Mouse (Mus musculus) CD4-positive, CD25-positive, alpha-beta regulatory T cell, adult 2 months (primary cell): ENCODE data around the gene Dlgap4.

Experiments used
- DNase-seq: peaks from one replicate; pipeline ENCODE4 v3.0.0-alpha.2; 2012; ENCODE audit warnings: low read depth, low spot score

Dlgap4 gene

DNA sequence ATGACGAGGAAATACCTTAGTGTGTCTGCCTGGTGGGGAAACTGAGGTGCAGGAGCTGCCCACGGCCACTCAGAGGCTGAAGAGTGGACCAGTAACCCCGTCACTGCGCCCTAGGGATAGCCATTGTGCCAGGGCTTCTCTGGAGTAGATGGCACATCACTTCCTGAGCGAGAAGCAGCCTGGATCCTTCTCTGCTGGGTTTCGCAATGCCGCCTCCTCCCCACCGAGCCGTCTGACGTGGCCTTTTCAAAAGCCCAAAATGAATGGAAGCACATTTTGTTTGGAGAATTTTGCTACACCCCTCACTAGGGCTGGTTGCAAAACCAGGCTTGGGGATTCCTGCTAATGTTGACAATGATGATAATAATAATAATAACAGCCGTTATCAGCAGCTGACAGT lies 4.0 kb downstream of the Dlgap4 start:
- no peak for DNase-seq

- DNase-seq: no peak
Observed at GRCm38 (mm10) chr2:156620874-156621273, 7.4 kb downstream of the Dlgap4 start.

- no peak for DNase-seq
Observed at GRCm38 (mm10) chr2:156621449-156621848, 7.9 kb downstream of the Dlgap4 start.

DNA sequence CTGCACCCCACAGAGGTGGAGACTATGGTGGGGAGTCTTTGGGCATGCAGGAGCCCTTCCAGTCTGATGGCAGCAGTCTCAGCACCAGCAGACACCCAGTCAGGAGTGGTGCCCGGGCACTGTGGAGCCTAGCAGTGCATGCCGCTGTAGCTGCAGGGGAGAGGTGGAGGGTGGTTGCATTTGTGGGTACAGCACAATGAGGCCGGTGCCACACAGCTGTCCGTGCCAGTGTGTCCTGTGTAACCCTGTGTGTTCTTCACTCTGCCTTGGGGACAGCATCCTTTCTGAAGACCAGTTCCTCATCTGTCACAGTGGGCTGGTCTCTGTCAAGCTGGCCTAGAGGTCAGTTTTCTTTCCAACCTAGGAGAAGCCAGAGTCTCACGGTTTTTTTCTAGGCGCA lies 8.7 kb downstream of the Dlgap4 start:
- no peak for DNase-seq

- DNase-seq: no peak
Observed at GRCm38 (mm10) chr2:156623246-156623645, 9.7 kb downstream of the Dlgap4 start.

DNA sequence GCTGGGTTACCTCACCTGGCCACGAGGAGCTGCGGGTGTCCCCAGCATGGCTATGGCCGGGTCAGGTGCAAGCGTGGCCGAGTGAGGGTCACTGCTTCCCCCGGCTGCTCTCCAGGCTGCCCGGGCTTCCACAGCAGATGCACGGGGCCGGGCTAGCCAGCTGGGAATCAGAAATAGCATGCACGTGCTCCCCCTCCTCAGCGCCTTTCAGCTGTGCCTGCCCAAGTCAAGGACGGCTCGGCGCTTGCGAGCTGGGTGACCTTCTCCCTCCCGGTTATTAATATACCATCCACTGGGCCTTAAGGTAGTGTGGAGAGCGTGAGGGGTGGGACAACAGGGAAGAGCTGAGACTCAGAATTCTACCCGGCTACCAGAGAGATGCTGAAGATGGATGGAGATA lies 11.8 kb downstream of the Dlgap4 start:
- DNase-seq: no peak

GRCm38 (mm10) chr2:156626119-156626518 lies 12.6 kb downstream of the Dlgap4 start:
- DNase-seq: no peak

DNA sequence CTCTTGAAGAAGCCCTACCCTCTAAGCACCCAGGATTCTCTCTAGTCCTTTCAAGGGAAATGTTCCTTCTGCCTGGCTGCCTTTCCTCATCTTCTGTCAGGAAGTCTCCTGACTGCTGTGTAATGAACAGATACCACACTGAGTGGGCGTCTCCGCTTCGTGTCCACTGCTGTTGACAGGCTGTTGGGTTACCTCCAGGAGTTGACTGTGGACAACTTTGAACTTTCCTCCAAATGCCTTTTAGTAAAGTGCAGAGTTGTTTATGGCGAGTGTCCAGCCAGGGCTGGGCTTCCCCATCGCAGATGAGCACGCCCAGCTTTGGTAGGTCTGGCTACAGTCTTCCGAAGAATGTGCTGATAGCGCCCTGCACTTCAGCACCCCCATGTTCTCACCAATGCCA lies 13.0 kb downstream of the Dlgap4 start:
- DNase-seq: no peak

DNA sequence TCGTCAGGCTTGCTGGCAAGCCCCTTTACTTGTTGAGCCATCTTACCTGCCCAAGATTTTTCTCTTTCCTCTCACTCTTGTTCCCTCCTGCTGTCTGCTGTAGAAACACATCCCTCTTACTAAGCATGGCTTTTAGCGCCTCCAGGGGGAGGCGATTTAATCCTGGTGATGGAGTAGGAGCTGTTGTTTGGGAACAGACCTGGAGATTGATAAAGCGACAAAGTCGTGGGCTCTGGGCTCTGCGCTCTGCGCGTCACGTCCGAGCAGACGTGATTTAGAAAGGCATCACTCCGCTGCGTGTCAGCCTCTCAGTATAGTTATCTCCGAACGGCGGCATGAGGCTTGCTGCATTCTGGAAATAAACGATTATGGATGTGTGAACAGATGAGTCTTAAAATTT lies 14.4 kb downstream of the Dlgap4 start:
- DNase-seq: no peak

DNA sequence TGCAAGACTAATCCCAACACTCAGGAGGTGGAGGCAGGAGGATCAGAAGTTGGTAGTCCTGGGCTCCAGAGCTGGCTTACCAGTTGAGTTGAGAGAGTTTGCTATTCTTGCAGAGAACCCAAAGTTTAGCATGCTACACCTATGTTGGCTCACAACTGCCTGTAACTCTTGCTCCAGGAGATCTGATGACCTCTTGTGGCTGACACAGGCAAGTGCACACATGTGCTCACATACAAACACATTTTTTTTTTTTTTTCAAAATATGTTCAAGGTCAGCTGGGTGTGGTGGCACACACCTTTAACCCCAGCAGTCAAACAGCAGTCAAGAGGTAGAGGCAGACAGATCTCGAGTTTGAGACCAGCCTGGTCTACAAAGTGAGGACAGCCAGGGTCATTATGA lies 16.8 kb downstream of the Dlgap4 start:
- no peak for DNase-seq

GRCm38 (mm10) chr2:156632721-156633120 lies 19.2 kb downstream of the Dlgap4 start:
- no peak for DNase-seq

DNA sequence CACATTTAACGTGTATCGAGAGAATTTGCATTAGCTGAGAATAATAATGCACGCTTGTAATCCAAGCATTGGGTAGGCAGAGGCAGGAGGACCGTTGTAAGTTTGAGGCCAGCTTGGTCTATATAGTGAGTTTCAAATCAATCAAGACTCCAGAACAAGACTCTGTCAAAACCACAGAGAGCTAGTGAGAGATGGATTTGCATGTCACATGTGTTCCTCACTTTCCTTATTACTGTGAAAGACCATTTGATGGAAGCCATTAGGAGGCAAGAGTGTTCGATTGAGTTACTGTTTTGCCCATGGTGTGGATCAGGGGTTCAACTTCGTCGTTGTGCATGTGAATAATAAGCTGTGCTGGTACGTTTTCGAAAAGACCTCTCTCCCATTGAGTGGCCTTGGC lies 21.6 kb downstream of the Dlgap4 start:
- DNase-seq: no peak

GRCm38 (mm10) chr2:156641141-156641540 lies 27.6 kb downstream of the Dlgap4 start:
- DNase-seq: no peak

- no peak for DNase-seq
Observed at GRCm38 (mm10) chr2:156642931-156643330, 29.4 kb downstream of the Dlgap4 start.

- no peak for DNase-seq
Observed at GRCm38 (mm10) chr2:156643406-156643805, 29.9 kb downstream of the Dlgap4 start.

DNA sequence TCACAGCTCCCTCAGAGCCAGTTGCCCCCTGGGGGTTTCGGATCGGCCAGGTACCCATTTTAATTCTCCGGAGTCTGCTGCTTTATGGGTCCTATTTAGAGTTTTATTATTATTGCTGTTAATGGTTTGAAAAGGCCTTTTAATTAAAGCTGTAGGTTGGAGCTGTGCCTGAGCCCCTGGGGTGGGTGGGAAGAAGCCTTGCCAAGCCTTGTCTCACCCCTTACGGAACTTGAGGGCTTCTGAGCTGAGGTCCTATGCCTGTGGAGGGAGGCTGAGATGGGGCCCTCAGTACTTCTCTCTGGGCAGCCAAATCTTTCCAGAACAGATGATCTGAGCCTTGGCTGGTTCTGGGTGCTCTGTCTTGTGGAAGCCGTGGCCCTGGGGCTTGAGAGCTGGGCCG lies 31.6 kb downstream of the Dlgap4 start:
- no peak for DNase-seq

DNA sequence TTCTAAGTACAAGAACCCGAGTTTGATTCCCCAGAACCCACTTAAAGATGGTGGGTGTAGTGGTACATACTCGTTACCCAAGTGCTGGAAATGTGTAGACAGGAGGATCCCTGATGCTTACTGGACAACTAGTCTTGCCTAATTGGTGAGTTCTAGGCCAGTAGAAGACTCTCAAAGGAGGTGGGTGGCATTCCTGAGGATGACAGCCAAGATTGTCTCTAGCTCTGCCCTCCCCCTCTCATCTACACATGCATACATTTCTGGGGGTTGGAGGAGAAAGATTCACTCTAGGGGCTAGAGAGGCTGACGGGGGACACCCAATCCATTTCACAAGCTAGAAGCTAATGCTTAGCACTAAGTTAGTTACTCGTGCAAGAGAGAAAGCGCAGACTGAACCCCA lies 33.4 kb downstream of the Dlgap4 start:
- DNase-seq: no peak

- no peak for DNase-seq
Observed at GRCm38 (mm10) chr2:156648042-156648441, 34.5 kb downstream of the Dlgap4 start.

DNA sequence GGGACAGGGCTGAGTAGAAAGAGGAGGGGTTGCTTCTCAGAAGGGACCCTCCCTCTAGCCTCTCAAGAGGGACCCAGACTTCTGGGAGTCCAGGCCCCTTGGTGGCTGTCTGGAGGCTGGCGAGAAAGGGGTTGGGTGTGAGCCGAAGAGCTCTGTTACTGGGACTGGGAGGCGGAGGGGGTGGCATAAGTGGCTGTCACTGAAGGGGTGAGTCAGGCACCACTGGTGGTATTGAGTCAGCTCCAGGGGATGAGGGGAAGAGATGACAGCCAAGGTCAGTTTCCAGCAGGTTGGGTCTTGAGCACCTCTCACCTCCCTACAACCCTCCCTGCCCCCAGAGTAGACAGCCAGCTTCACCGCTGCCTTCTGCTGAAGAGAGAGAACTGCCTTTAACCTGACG lies 35.9 kb downstream of the Dlgap4 start:
- DNase-seq: no peak

GRCm38 (mm10) chr2:156651019-156651418 lies 37.5 kb downstream of the Dlgap4 start:
- no peak for DNase-seq

DNA sequence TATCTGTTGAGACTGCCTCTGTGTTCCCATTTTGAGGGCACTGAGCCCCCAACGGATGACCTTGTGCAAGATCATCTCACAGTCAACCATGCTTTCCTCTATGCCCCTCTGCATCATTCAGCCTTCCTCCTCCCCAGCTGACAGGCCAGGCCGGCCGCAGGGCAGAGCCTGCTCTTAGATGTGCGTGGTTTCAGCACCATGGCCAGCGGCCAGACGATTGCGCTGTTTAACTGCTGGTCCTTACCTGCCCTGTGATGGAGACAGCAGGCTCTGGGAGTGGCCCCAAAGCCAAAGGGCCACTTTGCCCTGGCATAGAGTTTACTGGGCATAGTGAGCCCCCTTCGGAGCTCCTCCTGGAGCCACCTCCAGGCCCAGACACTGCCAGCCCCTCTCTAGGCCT lies 39.3 kb downstream of the Dlgap4 start:
- DNase-seq: peak; percentile 36

DNA sequence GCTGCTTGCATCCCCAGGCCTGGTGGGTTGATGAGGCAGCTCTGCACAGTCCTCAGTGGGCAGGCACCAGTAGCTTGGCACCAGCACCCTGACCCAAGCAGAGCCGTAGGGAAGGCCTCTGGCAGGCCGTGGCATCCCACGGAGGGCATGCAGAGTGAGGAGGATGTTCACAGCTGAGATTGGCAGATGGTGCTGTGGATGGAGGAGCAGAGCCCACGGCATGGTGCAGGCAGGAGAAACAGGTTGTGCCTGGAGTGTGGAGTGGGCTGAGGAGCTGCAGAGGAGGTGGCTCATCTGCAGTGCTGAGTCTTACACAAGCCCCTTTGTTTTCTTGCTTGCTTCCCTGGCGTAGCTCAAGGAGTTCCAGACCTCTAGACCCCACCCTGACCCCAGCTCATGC lies 40.6 kb downstream of the Dlgap4 start:
- DNase-seq: no peak

GRCm38 (mm10) chr2:156655626-156656025 lies 42.1 kb downstream of the Dlgap4 start:
- DNase-seq: no peak

GRCm38 (mm10) chr2:156657522-156657921 lies 44.0 kb downstream of the Dlgap4 start:
- no peak for DNase-seq

- no peak for DNase-seq
Observed at GRCm38 (mm10) chr2:156658221-156658620, 44.7 kb downstream of the Dlgap4 start.
